Mouse (Mus musculus) bone marrow macrophage, adult 2 months (primary cell): ENCODE measurements around the gene Fam78b.

Experiments
- CTCF ChIP-seq: IDR thresholded peaks from 2 replicates; pipeline ENCODE4 v1.5.1; 2012; ENCODE audit warnings: low read depth, mild to moderate bottlenecking, low read length, moderate library complexity
- POLR2A ChIP-seq: IDR thresholded peaks from 2 replicates; pipeline ENCODE4 v1.6.1; 2012; ENCODE audit warnings: mild to moderate bottlenecking, low read depth, low read length, borderline replicate concordance

DNA sequence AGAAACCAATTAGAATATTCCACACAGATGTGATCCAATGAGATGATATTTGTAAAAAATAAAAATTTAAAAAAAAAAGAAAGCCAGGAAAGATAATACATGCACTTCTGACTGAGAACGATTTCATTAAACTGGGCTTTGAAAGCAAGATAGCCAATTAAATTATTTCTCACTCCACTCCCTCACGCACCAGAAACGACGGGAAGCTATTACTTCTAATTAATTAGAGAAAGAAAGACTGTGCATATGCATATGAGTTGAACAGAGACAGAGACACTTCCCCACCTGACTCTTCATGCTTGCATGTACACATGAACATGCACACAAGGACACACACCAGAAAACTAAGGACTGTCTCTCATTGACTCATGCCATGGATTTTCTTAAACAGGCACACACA is 84.2 kb downstream of the Fam78b start:
- no peak for TF ChIP-seq POLR2A
- no peak for TF ChIP-seq CTCF
